Mouse (Mus musculus) small intestine, adult 2 months (tissue): ENCODE measurements around the gene Scml4. TPM values are rescaled to one million over a fixed set of nuclear protein-coding genes. Genes with fewer than 3 reads are reported as not detected.

ENCODE experiments used
- H3K27ac ChIP-seq: fragments of 200-500 bp; 2 replicates; pipeline ENCODE4 v1.5.1; 2012; ENCODE audit warnings: low read depth, low read length, control low read depth, inconsistent platforms; ENCODE audit not compliant: insufficient read depth
- H3K27me3 ChIP-seq: fragments of 200-500 bp; 2 replicates; pipeline ENCODE4 v1.6.1; 2012; ENCODE audit warnings: mild to moderate bottlenecking, moderate library complexity, low read length, inconsistent platforms; ENCODE audit not compliant: control insufficient read depth, insufficient read depth
- H3K36me3 ChIP-seq: fragments of 200-500 bp; 2 replicates; pipeline ENCODE4 v1.6.1; 2012; ENCODE audit warnings: mild to moderate bottlenecking, low read length, control low read depth, inconsistent platforms; ENCODE audit not compliant: control insufficient read depth, insufficient read depth
- H3K4me1 ChIP-seq: fragments of 200-500 bp; 2 replicates; pipeline ENCODE4 v1.6.1; 2012; ENCODE audit warnings: low read length, inconsistent platforms, mixed read lengths; ENCODE audit not compliant: control insufficient read depth, insufficient read depth, insufficient read length
- H3K4me3 ChIP-seq: fragments of 200-500 bp; 2 replicates; pipeline ENCODE4 v1.5.1; 2012; ENCODE audit warnings: low read depth, mild to moderate bottlenecking, control low read depth, inconsistent platforms, low read length, moderate library complexity
- CTCF ChIP-seq: fragments of 200-500 bp; IDR thresholded peaks from 2 replicates; pipeline ENCODE4 v1.5.1; 2012; ENCODE audit warnings: low read depth, mild to moderate bottlenecking, control low read depth, inconsistent platforms, low read length, moderate library complexity, mixed read lengths; ENCODE audit not compliant: insufficient replicate concordance, insufficient read length; ENCODE audit errors: extremely low read depth
- POLR2A ChIP-seq: fragments of 200-500 bp; IDR thresholded peaks from 2 replicates; pipeline ENCODE4 v1.6.1; 2012; ENCODE audit warnings: low read depth, mild to moderate bottlenecking, control low read depth, inconsistent platforms, low read length, moderate library complexity
- WGBS: fragments of 180-500 bp; shearing (Covaris S2); methylation state at CpG from one replicate; pipeline ENCODE4 v1.1.7; 2018; 5-methylcytosine and 5-hydroxymethylcytosine counted together
- polyA plus RNA-seq: library from polyadenylated mRNA; depleted of rRNA; stranded (reverse); fragments of >200 nt; gene quantifications from 2 replicates; pipeline ENCODE4 v1.2.3, GENCODE M21; 2012

The Scml4 gene
- polyA plus RNA-seq, 1 experiment: 12.1 TPM

DNA sequence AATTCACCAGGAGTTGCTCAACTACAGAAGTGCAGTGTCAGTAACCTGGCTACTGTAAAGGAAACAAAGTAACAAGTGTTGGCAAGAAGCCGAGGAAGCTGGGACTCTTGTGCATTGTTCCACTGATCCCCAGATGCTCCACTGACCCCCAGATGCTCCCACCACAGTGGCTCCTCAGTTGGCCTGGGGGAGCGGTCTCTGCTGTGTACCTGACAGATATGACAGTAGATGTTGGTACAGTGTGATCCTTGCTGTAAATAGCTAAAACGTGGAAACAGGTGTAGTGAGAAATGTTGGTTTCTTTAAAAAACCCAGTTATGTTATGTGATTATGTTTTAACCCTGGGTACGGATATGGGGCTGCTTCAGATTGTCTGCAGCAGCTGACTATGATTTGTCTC, 22.1 kb upstream of the Scml4 start:
- Histone ChIP-seq H3K27me3 (no peaks in the 10 kb centered on the region), H3K27ac (no peak overlapping the region), H3K4me1 (no peaks in the 10 kb centered on the region), H3K36me3 (peaks cover 13% of the 10 kb centered on the region), H3K4me3 (no peak overlapping the region)
- 83% methylated on average over 4 of the region's 4 CpGs for WGBS
- no peak for TF ChIP-seq CTCF
- no peak for TF ChIP-seq POLR2A

DNA sequence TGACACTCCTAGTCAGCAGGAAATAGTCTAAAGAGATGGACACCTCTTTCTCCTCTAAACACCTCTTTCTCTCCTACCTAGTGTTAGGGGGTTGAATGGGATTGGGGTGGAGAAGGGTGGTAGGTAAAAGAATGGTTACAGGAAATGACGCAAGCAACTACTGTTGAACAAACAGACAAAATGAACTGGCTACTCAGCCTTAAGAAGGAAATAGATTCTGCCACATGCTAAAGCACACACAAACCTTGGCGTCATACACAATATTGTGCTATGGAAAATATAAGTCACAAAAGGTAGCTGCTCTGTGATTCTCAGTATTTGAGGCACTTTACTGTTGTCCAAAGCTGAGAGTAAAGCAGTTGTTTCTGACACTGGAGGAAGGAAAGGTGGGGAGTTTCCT, 21.4 kb upstream of the Scml4 start:
- H3K4me1 ChIP-seq: no peaks in the 10 kb centered on the region
- no peak for TF ChIP-seq CTCF
- TF ChIP-seq POLR2A: no peak
- 87% methylated on average over 2 of the region's 2 CpGs for WGBS
- H3K36me3 ChIP-seq: peaks cover 11% of the 10 kb centered on the region
- no peak overlapping the region for H3K27ac ChIP-seq
- no peak overlapping the region for H3K4me3 ChIP-seq
- H3K27me3 ChIP-seq: no peaks in the 10 kb centered on the region

DNA sequence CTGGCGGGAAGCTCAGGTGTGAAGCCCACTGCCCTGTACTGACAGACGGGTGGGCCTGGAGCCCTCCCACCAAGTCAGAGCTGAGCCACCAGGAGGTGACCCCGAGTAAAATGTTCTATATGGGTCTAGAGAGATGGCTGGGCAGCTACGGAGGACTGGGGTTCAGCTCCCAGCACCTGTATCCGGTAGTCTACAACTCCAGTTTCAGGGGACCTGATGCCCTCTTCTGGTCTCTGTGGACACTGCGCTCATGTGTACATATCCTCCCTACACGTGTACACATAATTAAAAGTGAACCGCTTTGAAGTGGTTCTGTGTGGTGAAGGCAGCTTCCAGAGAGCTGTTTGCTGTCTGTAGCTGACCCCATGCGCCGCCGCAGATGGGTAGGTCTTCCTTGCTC, 20.1 kb upstream of the Scml4 start:
- TF ChIP-seq CTCF: no peak
- TF ChIP-seq POLR2A: no peak
- Histone ChIP-seq H3K27me3 (no peaks in the 10 kb centered on the region), H3K4me1 (no peaks in the 10 kb centered on the region), H3K27ac (no peak overlapping the region), H3K4me3 (no peak overlapping the region), H3K36me3 (peaks cover 2% of the 10 kb centered on the region; the same call in 1 of the 2 replicates)
- 95% methylated on average over 11 of the region's 11 CpGs for WGBS

DNA sequence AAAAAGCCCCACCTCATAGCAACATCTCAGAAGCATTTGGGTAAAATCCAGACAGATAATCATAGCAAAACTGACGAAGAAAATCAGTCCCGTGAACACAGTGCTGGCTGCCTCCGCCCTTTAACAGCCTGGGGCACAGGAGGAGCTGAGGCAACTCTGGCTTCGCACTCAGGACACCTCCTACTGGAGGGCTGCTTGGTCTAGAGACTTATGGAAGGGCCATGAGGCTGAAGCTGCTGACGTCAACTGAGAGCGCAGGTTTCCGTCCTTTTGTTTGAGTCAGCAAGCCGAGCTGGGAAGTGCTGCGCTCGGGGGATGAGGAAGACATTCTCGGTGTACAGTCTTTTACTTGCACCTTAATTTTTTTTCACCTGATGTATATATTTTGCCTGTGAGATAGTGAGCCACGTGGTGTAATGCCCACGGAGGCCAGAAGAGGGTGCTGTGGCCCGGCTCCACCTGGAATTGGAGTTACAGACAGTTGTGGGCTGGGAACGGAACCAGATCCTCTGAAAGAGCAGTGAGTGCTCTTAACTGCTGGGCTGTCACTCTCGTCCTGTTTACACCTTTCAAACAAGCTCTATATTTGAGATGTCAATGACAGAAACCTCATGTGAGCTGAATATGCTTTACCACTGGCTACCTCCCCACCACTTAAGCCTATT, 18.5 kb upstream of the Scml4 start:
- Histone ChIP-seq H3K36me3 (no peaks in the 10 kb centered on the region), H3K4me1 (no peaks in the 10 kb centered on the region), H3K4me3 (no peak overlapping the region), H3K27ac (no peak overlapping the region), H3K27me3 (no peaks in the 10 kb centered on the region)
- WGBS: 70% methylated on average over 16 of the region's 16 CpGs
- TF ChIP-seq POLR2A (no peak), CTCF (peak; percentile 76; the same call in 1 of the 2 replicates)

- WGBS: 12% methylated on average over 9 of the region's 9 CpGs
- Histone ChIP-seq H3K4me1 (no peaks in the 10 kb centered on the region), H3K4me3 (no peak overlapping the region), H3K27ac (no peak overlapping the region), H3K27me3 (no peaks in the 10 kb centered on the region), H3K36me3 (no peaks in the 10 kb centered on the region)
- TF ChIP-seq CTCF (peak; percentile 86; the same call in 1 of the 2 replicates), POLR2A (0 out of 2 replicates have a peak, but pooled peaks have one; percentile 22)
Measured at GRCm38 (mm10) chr10:42842358-42842757, 17.8 kb upstream of the Scml4 start.

GRCm38 (mm10) chr10:42843416-42843815, 16.8 kb upstream of the Scml4 start:
- TF ChIP-seq CTCF: no peak
- no peak for TF ChIP-seq POLR2A
- H3K4me1 ChIP-seq: peaks cover 6% of the 10 kb centered on the region
- H3K27ac ChIP-seq: no peak overlapping the region
- H3K27me3 ChIP-seq: no peaks in the 10 kb centered on the region
- H3K36me3 ChIP-seq: no peaks in the 10 kb centered on the region
- WGBS: 29% methylated on average over 1 of the region's 1 CpGs
- H3K4me3 ChIP-seq: no peak overlapping the region

- H3K4me1 ChIP-seq: peaks cover 10% of the 10 kb centered on the region
- no peak overlapping the region for H3K4me3 ChIP-seq
- no peak overlapping the region for H3K27ac ChIP-seq
- TF ChIP-seq POLR2A (no peak), CTCF (no peak)
- WGBS: 59% methylated on average over 1 of the region's 1 CpGs
- H3K27me3 ChIP-seq: no peaks in the 10 kb centered on the region
- H3K36me3 ChIP-seq: no peaks in the 10 kb centered on the region
Measured at GRCm38 (mm10) chr10:42845480-42845879, 14.7 kb upstream of the Scml4 start.
